Mouse (Mus musculus): ENCODE data around the gene Nsfl1c. TPM values are rescaled to one million over a fixed set of nuclear protein-coding genes. Genes with fewer than 3 reads are reported as not detected.

Gene Nsfl1c
- polyA plus RNA-seq, 1 experiment from 2014 or later = 65.2 TPM

- Histone ChIP-seq H3K27me3 (no peaks in the 10 kb centered on the region), H3K9ac (no peak overlapping the region), H3K4me1 (replicated peaks) (peaks cover 42% of the 10 kb centered on the region), H3K4me2 (no peak overlapping the region), H3K9me3 (replicated peaks) (no peaks in the 10 kb centered on the region), H3K36me3 (replicated peaks) (0 out of 2 replicates have a peak, but pooled peaks cover 8% of the 10 kb centered on the region), H3K27ac (replicated peaks) (no peak overlapping the region), H3K4me3 (replicated peaks) (no peak overlapping the region)
- 56% methylated on average over 6 of the region's 6 CpGs for WGBS (ENCODE audit: insufficient replicate concordance)
- no peak for ATAC-seq (ENCODE audit: insufficient read depth)
Observed at GRCm38 (mm10) chr2:151544673-151545072, 50.7 kb downstream of the Nsfl1c start.

GRCm38 (mm10) chr2:151546571-151546970 lies 52.6 kb downstream of the Nsfl1c start:
- no peaks in the 10 kb centered on the region for H3K9me3 ChIP-seq (replicated peaks)
- H3K27ac ChIP-seq (replicated peaks) = no peak overlapping the region
- H3K4me2 ChIP-seq = no peak overlapping the region
- H3K4me1 ChIP-seq (replicated peaks) = peaks cover 39% of the 10 kb centered on the region
- no peak overlapping the region for H3K9ac ChIP-seq
- ATAC-seq (ENCODE audit: insufficient read depth) = no peak
- 62% methylated on average over 4 of the region's 4 CpGs for WGBS (ENCODE audit: insufficient replicate concordance)
- no peak overlapping the region for H3K4me3 ChIP-seq (replicated peaks)
- no peaks in the 10 kb centered on the region for H3K27me3 ChIP-seq
- H3K36me3 ChIP-seq (replicated peaks) = peaks cover 20% of the 10 kb centered on the region

GRCm38 (mm10) chr2:151549615-151550121 lies 55.7 kb downstream of the Nsfl1c start:
- Histone ChIP-seq H3K4me1 (replicated peaks) (peaks cover 9% of the 10 kb centered on the region), H3K36me3 (replicated peaks) (peaks cover 33% of the 10 kb centered on the region), H3K9ac (no peak overlapping the region), H3K4me2 (no peak overlapping the region), H3K4me3 (replicated peaks) (no peak overlapping the region), H3K27ac (replicated peaks) (no peak overlapping the region), H3K9me3 (replicated peaks) (no peaks in the 10 kb centered on the region), H3K27me3 (no peaks in the 10 kb centered on the region)
- WGBS (ENCODE audit: insufficient replicate concordance) = 83% methylated on average over 3 of the region's 3 CpGs
- no peak for ATAC-seq (ENCODE audit: insufficient read depth)

Other genes starting within 250 kb of the Nsfl1c start
- not detected in 2 replicates for gene 4921509C19Rik, start 18.0 kb upstream of the Nsfl1c start, polyA plus RNA-seq (2015; fragmentation: Nextera tagmentation; extraction: Ambion mirVana)
- gene Fkbp1a, start 48.3 kb downstream of the Nsfl1c start, polyA plus RNA-seq (2015; fragmentation: Nextera tagmentation; extraction: Ambion mirVana) = 126 and 128 TPM in 2 replicates
- 0.24 and 0.26 TPM in 2 replicates for gene Sdcbp2, start 78.4 kb downstream of the Nsfl1c start, polyA plus RNA-seq (2015; fragmentation: Nextera tagmentation; extraction: Ambion mirVana)
- gene Snph, start 138.4 kb downstream of the Nsfl1c start, polyA plus RNA-seq (2015; fragmentation: Nextera tagmentation; extraction: Ambion mirVana) = 0.03 TPM in 1 of 2 replicates, not detected in the other
- gene Rad21l, start 174.4 kb downstream of the Nsfl1c start, polyA plus RNA-seq (2015; fragmentation: Nextera tagmentation; extraction: Ambion mirVana) = not detected in 2 replicates
- gene Tmem74b, start 207.8 kb downstream of the Nsfl1c start, polyA plus RNA-seq (2015; fragmentation: Nextera tagmentation; extraction: Ambion mirVana) = 0.06 TPM in 1 of 2 replicates, not detected in the other